Mouse (Mus musculus): ENCODE measurements around the gene Gprc5a. TPM values are rescaled to one million over a fixed set of nuclear protein-coding genes. Genes with fewer than 3 reads are reported as not detected.
A peak's percentile ranks its signal among the peaks of the same experiment; 100 is the strongest.

Gprc5a gene
- polyA plus RNA-seq, 1 experiment from 2014 or later = 1.8 TPM

DNA sequence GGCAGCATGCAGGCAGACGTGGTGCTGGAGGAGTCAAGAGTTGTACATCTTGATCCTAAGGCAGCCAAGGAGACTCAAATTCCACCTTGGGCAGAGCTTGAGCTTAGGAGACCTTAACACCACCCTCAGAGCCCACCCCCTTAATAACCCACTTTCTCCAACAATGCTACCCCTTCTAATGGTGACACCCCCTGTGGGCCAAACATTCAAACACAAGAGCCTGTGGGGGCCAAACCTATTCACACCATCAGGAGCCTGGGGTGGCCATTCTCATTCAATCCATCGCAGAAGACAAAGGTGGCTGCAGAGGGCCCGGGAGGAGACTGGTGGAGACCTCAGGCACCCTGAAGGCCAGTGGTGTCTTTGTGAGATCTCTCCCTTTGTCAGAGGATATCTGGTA, 23.5 kb upstream of the Gprc5a start:
- Histone ChIP-seq H3K9ac (no peak overlapping the region), H3K27ac (no peak overlapping the region), H3K27me3 (peaks cover 29% of the 10 kb centered on the region), H3K4me3 (no peak overlapping the region), H3K36me3 (no peaks in the 10 kb centered on the region), H3K9me3 (0 out of 2 replicates have a peak, but pooled peaks cover 3% of the 10 kb centered on the region), H3K4me1 (peaks cover 8% of the 10 kb centered on the region; the same call in 1 of the 2 replicates), H3K4me2 (no peak overlapping the region)
- no peak for ATAC-seq (ENCODE audit: insufficient number of reproducible peaks, insufficient read depth, low FRiP score, low TSS enrichment, low read depth)
- WGBS = 65% methylated on average over 3 of the region's 3 CpGs

DNA sequence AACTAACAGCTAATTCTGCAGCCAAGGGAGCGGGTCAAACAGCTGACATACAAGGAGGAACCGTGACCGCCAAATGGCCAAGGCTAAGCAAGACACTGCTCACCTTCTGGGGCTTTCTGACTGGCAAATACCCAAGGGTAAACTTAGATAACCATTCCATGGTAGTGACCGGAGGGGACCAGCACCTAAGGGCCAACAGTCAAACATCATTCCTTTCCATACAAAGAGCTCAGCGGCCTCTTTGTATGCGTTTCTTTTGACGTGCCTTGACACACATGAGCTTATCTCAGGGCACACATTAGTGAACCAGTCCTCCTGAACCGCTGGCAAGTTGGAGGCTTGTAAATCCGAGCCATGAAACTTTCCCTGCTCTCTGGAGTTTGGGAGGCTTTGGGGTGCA, 18.2 kb upstream of the Gprc5a start:
- no peak overlapping the region for H3K4me2 ChIP-seq
- WGBS = 71% methylated on average over 9 of the region's 9 CpGs
- no peaks in the 10 kb centered on the region for H3K36me3 ChIP-seq
- H3K27me3 ChIP-seq = peaks cover 3% of the 10 kb centered on the region; the same call in 1 of the 2 replicates
- H3K4me1 ChIP-seq = no peaks in the 10 kb centered on the region
- no peak for ATAC-seq (ENCODE audit: insufficient number of reproducible peaks, insufficient read depth, low FRiP score, low TSS enrichment, low read depth)
- no peak overlapping the region for H3K9ac ChIP-seq
- H3K4me3 ChIP-seq = no peak overlapping the region
- no peaks in the 10 kb centered on the region for H3K9me3 ChIP-seq
- H3K27ac ChIP-seq = no peak overlapping the region

DNA sequence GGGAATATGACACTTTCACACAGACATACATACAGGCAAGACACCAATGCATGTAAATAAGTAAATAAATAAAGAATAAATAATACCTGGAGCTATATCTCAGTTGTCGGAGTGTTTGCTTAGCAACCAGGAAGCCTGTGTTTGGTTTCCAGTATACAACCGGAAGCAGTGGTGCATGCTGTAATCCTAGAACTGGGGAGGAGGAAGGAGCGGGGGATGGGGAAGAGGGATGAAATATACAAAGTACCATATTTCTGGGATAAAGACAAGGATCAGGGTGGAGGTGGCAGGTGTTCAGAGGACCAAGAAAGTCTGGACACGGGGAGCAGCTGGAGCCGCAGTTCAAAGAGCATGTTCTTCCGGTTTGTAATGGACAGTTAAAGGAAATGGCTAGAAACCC, 16.9 kb upstream of the Gprc5a start:
- no peak for ATAC-seq (ENCODE audit: insufficient number of reproducible peaks, insufficient read depth, low FRiP score, low TSS enrichment, low read depth)
- no peak overlapping the region for H3K4me2 ChIP-seq
- H3K27me3 ChIP-seq = peaks cover 3% of the 10 kb centered on the region; the same call in 1 of the 2 replicates
- H3K36me3 ChIP-seq = no peaks in the 10 kb centered on the region
- no peaks in the 10 kb centered on the region for H3K9me3 ChIP-seq
- H3K9ac ChIP-seq = no peak overlapping the region
- 71% methylated on average over 6 of the region's 6 CpGs for WGBS
- H3K4me3 ChIP-seq = no peak overlapping the region
- H3K27ac ChIP-seq = no peak overlapping the region
- no peaks in the 10 kb centered on the region for H3K4me1 ChIP-seq

DNA sequence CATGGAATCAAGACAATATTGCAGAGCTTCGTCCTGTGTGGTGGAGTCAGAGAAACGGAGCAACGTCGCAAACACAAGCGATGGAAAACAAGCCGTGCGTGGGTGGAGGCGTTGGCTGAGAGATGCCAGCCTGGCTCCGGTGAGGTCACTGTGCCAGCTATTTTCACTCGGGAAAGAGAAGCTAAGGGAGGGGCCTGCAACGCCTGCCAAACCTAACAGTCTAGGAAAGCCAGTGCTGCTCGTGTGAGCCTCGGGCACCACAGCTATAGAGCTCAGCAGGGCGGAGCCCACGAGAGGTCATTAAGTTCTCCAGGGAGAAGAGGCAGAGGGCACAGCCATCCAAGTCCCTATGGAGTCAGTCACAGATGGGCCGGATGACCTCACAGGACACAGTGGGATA, 16.5 kb upstream of the Gprc5a start:
- no peak overlapping the region for H3K27ac ChIP-seq
- H3K4me1 ChIP-seq = no peaks in the 10 kb centered on the region
- peaks cover 3% of the 10 kb centered on the region; the same call in 1 of the 2 replicates for H3K27me3 ChIP-seq
- WGBS = 83% methylated on average over 16 of the region's 16 CpGs
- H3K4me3 ChIP-seq = no peak overlapping the region
- no peaks in the 10 kb centered on the region for H3K9me3 ChIP-seq
- no peaks in the 10 kb centered on the region for H3K36me3 ChIP-seq
- ATAC-seq (ENCODE audit: insufficient number of reproducible peaks, insufficient read depth, low FRiP score, low TSS enrichment, low read depth) = no peak
- H3K4me2 ChIP-seq = no peak overlapping the region
- H3K9ac ChIP-seq = no peak overlapping the region

DNA sequence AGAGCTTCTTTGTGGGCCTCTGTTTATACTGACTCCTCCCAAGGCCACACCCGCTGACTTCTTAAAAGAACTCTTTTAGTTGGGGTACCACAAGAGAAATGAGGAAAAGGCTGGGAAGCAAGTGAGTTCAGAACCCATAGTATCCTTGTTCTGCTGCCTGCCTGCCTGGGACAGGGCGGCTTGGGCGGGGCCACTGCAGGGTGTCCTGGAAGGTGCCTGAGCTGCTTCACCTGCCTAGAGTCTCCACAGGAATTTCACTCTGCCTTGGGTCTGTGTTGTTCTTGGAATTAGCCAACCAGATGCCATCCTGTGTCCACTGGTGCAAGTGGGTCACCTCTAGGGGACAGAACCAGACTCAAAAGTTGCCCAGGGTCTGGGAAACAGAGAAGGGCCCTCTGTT, 11.7 kb upstream of the Gprc5a start:
- 69% methylated on average over 3 of the region's 3 CpGs for WGBS
- Histone ChIP-seq H3K4me1 (no peaks in the 10 kb centered on the region), H3K9me3 (no peaks in the 10 kb centered on the region), H3K36me3 (no peaks in the 10 kb centered on the region), H3K4me2 (no peak overlapping the region), H3K27me3 (no peaks in the 10 kb centered on the region), H3K4me3 (no peak overlapping the region), H3K9ac (no peak overlapping the region), H3K27ac (no peak overlapping the region)
- no peak for ATAC-seq (ENCODE audit: insufficient number of reproducible peaks, insufficient read depth, low FRiP score, low TSS enrichment, low read depth)

DNA sequence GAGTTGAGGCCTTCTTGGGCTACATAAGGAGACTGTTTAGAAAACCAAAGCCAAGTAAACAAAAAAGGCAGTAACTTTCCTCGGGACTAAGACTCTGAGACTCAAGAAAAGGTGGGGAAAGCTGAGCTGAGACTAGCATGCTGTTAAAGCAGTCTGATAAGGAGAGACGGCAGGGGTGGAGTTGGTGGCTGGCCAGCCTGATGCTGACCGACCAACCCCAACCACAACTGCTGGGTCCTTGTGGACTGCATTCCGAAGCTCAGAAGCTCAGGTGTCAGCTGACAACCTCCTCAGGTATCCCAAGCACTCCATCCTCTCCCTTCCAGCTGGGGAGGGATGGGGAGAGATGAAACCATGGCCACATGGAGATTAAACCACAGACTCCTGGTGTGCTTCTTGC, 9.6 kb upstream of the Gprc5a start:
- Histone ChIP-seq H3K27me3 (no peaks in the 10 kb centered on the region), H3K4me1 (no peaks in the 10 kb centered on the region), H3K36me3 (no peaks in the 10 kb centered on the region), H3K9ac (no peak overlapping the region), H3K27ac (no peak overlapping the region), H3K4me3 (no peak overlapping the region), H3K4me2 (no peak overlapping the region), H3K9me3 (no peaks in the 10 kb centered on the region)
- whole genome bisulfite sequencing = 43% methylated on average over 4 of the region's 4 CpGs
- ATAC-seq (ENCODE audit: insufficient number of reproducible peaks, insufficient read depth, low FRiP score, low TSS enrichment, low read depth) = no peak

DNA sequence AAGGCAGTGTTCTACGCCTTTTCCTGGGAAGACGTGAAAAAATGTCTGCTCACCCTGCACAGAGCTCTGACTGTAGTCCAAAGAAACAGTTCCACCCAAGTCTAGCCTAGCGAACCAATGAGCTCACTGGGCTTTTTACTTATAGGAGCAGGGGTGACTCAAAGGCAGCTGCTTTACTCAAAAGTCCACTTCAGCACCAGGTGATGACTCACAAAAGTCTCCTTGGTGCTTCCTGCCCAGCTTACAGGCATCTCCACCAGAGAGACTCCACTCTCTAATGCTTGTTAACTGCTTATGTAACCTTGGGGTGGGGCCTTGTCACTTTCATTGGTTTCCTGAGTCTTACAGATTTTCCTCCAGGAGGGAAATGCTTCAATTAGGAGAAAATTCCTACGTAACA, 4.7 kb upstream of the Gprc5a start:
- Histone ChIP-seq H3K4me3 (no peak overlapping the region), H3K9me3 (no peaks in the 10 kb centered on the region), H3K27ac (no peak overlapping the region), H3K36me3 (no peaks in the 10 kb centered on the region), H3K4me2 (no peak overlapping the region), H3K4me1 (peaks cover 7% of the 10 kb centered on the region; the same call in 1 of the 2 replicates), H3K9ac (no peak overlapping the region), H3K27me3 (peaks cover 18% of the 10 kb centered on the region)
- 93% methylated on average over 4 of the region's 4 CpGs for WGBS
- no peak for ATAC-seq (ENCODE audit: insufficient number of reproducible peaks, insufficient read depth, low FRiP score, low TSS enrichment, low read depth)

DNA sequence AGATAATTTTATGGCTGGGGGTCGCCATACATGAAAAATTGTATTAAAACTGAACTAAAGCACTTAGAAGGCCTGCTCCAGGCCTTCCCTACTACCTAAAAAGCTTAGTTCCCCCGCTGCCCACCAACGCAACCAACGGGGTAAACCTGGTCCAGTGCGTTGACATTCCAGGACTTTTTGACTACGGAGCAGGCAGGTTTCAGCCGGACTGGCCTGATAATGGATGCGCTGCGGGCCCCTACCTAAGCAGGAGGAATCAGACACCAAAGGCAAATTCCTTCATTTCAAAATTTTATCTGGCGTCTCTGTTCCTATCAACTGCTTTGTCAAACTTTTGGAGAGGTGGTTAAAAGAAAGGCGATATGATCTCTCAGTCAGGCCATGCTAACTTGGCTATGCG, 830 bp upstream of the Gprc5a start:
- H3K4me2 ChIP-seq = peak overlapping the region; percentile 75
- no peak for ATAC-seq (ENCODE audit: insufficient number of reproducible peaks, insufficient read depth, low FRiP score, low TSS enrichment, low read depth)
- no peak overlapping the region for H3K9ac ChIP-seq
- H3K36me3 ChIP-seq = no peaks in the 10 kb centered on the region
- no peak overlapping the region for H3K27ac ChIP-seq
- H3K4me1 ChIP-seq = peaks cover 19% of the 10 kb centered on the region
- no peaks in the 10 kb centered on the region for H3K9me3 ChIP-seq
- H3K4me3 ChIP-seq = no peak overlapping the region
- H3K27me3 ChIP-seq = peaks cover 32% of the 10 kb centered on the region
- 56% methylated on average over 12 of the region's 12 CpGs for WGBS

DNA sequence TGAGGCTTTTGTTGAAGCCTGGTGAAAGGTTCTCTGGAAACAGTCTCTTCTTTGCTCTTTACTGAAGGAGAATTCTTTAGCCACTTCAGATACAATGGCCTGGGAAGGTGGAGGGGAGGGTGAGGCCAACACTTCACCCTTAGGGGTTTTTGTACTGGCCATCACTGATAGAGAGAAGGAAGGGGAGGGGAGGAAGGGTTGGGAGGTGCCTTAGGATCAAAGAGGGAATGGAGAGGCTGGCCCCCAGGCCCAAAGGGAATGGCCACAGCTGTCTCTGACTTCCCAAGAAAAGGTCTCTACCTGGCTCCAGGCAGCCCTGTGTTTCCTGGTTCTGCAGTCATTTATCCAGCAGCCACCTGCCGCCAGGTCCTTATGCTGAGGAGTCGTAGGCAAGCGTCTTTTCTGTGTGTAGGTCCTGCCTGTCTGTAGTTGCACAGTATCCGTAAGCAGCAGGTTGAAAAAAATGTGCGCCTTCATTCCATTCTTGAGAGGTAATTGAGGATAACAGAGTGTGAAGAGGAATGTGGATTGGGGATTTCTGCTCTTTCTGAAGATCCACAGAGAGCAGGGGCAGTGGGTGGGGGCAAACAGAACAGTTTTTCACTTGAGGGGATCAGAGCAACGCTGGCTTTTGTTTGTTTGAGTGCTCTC, 1.5 kb downstream of the Gprc5a start:
- Histone ChIP-seq H3K9me3 (no peaks in the 10 kb centered on the region), H3K9ac (no peak overlapping the region), H3K4me1 (peaks cover 19% of the 10 kb centered on the region), H3K36me3 (no peaks in the 10 kb centered on the region), H3K27ac (no peak overlapping the region), H3K27me3 (peaks cover 32% of the 10 kb centered on the region), H3K4me3 (no peak overlapping the region), H3K4me2 (no peak overlapping the region)
- no peak for ATAC-seq (ENCODE audit: insufficient number of reproducible peaks, insufficient read depth, low FRiP score, low TSS enrichment, low read depth)
- WGBS = 18% methylated on average over 6 of the region's 6 CpGs

DNA sequence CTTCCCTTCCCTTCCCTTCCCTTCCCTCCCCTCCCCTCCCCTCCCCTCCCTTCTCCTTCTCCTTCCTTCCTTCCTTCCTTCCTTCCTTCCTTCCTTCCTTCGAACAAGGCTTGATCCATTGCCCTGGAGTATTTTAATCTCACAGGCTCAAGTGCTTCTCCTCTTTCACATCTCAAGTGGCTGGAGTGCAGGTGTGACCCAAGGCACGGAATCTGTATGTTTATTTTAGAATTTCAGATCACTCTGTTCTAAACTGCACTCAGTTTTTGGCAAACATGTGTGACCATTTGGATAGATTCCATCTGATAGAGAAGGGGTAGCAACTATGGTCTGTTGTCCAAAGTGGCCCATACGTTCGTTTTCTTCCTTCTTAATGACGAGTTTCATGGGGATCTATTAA, 2.8 kb downstream of the Gprc5a start:
- H3K4me1 ChIP-seq = peaks cover 19% of the 10 kb centered on the region
- H3K36me3 ChIP-seq = no peaks in the 10 kb centered on the region
- H3K27ac ChIP-seq = no peak overlapping the region
- no peak overlapping the region for H3K4me3 ChIP-seq
- H3K9ac ChIP-seq = no peak overlapping the region
- no peaks in the 10 kb centered on the region for H3K9me3 ChIP-seq
- WGBS = 83% methylated on average over 4 of the region's 5 CpGs
- no peak overlapping the region for H3K4me2 ChIP-seq
- ATAC-seq (ENCODE audit: insufficient number of reproducible peaks, insufficient read depth, low FRiP score, low TSS enrichment, low read depth) = no peak
- peaks cover 32% of the 10 kb centered on the region for H3K27me3 ChIP-seq

DNA sequence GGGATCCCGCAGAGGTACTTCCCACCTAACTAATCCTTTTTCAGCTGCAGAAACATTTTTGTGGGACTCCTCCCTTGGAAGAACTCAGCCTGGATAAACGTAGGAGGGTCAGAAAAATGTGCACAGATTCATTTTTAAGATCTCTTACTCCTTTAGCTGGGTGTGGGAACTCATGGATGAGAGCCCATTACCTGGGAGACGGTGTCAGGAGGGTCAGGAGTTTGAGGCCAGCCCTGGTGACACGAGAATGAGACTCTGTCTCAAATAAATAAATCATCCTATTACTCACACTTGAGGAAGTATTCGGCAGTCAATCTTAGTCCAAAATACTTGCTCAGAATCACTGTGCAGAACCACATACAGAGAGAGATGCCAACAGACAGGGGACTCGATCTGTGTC, 4.4 kb downstream of the Gprc5a start:
- H3K27ac ChIP-seq = no peak overlapping the region
- 81% methylated on average over 6 of the region's 6 CpGs for WGBS
- H3K4me1 ChIP-seq = peaks cover 19% of the 10 kb centered on the region
- H3K27me3 ChIP-seq = peaks cover 21% of the 10 kb centered on the region
- H3K9me3 ChIP-seq = no peaks in the 10 kb centered on the region
- no peak overlapping the region for H3K4me2 ChIP-seq
- no peak for ATAC-seq (ENCODE audit: insufficient number of reproducible peaks, insufficient read depth, low FRiP score, low TSS enrichment, low read depth)
- no peak overlapping the region for H3K9ac ChIP-seq
- no peak overlapping the region for H3K4me3 ChIP-seq
- no peaks in the 10 kb centered on the region for H3K36me3 ChIP-seq

DNA sequence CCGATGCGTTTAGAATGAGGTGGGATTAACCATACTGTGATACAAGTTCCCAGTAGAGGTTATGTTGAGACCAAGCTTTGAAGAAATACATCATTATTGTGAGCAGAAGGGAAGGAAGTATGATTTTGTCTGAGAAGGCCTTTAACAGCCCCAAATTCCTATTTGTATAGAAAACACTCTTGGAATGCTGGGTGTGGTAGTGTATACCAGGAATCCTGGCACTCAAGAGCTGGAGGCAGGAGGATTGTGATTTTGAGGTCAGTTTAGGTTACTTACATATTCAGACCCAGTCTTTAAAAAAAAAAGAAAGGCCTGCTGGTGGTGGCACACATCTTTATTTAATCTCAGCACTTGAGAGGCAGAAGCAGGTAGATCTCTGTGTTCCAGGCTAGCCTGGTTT, 4.9 kb downstream of the Gprc5a start:
- no peak overlapping the region for H3K4me3 ChIP-seq
- ATAC-seq (ENCODE audit: insufficient number of reproducible peaks, insufficient read depth, low FRiP score, low TSS enrichment, low read depth) = no peak
- peaks cover 14% of the 10 kb centered on the region; the same call in 1 of the 2 replicates for H3K4me1 ChIP-seq
- no peak overlapping the region for H3K9ac ChIP-seq
- WGBS = 77% methylated on average over 2 of the region's 2 CpGs
- no peaks in the 10 kb centered on the region for H3K36me3 ChIP-seq
- H3K27me3 ChIP-seq = peaks cover 16% of the 10 kb centered on the region
- H3K27ac ChIP-seq = no peak overlapping the region
- H3K9me3 ChIP-seq = no peaks in the 10 kb centered on the region
- no peak overlapping the region for H3K4me2 ChIP-seq

Measured in embryonic facial prominence, embryonic 13.5 days (tissue).